In genomic region chr1:181435414-181435813, GRCm38 (mm10) we compare ENCODE assay signal across 13 mouse cellular contexts.
"Had no signal": no experiment of that assay in that cellular context is flagged by ENCODE, and none has a peak within 500 bp of the region (broad histone marks: within the 10 kb centered on the region; RNA-seq: fewer than 3 reads in every experiment).

No protein-coding gene starts in this region.

- ATAC-seq: intestine, embryonic 16.5 days; midbrain, embryonic 16.5 days had no signal

- H3K27ac ChIP-seq: kidney, embryonic 15.5 days; limb, embryonic 12.5 days; liver, embryonic 14.5 days had no signal

- H3K27me3 ChIP-seq: kidney, embryonic 15.5 days; limb, embryonic 12.5 days had no signal

- DNase-seq: kidney, adult 2 months; kidney, postnatal 14 days; layer of hippocampus, postnatal 36 days; lung, adult 18-20 months; right cerebral cortex, adult 18-20 months; right cerebral cortex, postnatal 25 days; thymus, adult 2 months; thymus, postnatal 25 days had no signal

- H3K9ac ChIP-seq: kidney, embryonic 15.5 days; limb, embryonic 12.5 days; liver, embryonic 14.5 days had no signal

- H3K4me2 ChIP-seq: kidney, embryonic 15.5 days; limb, embryonic 12.5 days had no signal

- H3K36me3 ChIP-seq: kidney, embryonic 15.5 days; limb, embryonic 12.5 days had no signal

- H3K9me3 ChIP-seq: kidney, embryonic 15.5 days; limb, embryonic 12.5 days had no signal

- H3K4me3 ChIP-seq: kidney, embryonic 15.5 days; limb, embryonic 12.5 days had no signal
